12 mouse cellular contexts compared by ENCODE assay signal in the genomic region with DNA sequence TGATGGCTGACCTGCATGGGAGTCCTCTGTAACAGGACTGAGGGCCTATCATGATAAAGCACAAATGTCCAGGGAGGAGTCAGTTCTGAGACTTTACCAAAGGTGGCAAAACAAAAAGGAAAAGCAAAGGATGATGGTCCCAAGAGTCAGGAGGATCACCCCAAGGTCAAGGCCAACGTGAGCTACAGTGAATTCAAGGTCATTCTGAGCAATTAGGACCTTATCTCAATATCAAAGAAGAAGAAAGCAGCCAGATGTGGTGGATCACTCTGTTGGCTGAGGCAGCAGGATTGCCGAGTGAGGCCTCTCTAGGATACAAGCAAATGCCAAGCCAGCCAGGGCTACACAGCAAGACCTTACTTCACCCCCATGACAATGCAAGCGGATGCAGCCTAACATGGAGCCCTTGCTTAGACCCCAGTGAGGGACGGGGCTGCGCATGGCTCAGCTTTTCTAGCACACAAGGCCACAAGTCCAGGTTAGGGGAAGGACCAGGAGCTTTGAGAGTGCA. TPM values are rescaled to one million over a fixed set of nuclear protein-coding genes. Genes with fewer than 3 reads are reported as not detected.
A peak's percentile ranks its signal among the peaks of the same experiment; 100 is the strongest.
DNase-seq lines count a peak whose midpoint lies in the region; ATAC-seq and TF ChIP-seq lines count a peak whose summit lies in the region.
"Had no signal": no experiment of that assay in that cellular context is flagged by ENCODE, and none has a peak within 500 bp of the region (broad histone marks: within the 10 kb centered on the region; RNA-seq: fewer than 3 reads in every experiment).

No protein-coding gene starts in this region.

- H3K4me1 ChIP-seq in kidney, embryonic 14.5 days (ENCODE audit: control insufficient read depth, insufficient read depth, low read length): peaks cover 56% of the 10 kb centered on the region
- H3K4me1 ChIP-seq in E14TG2a.4 (replicated peaks; ENCODE audit: low read depth, low read length): peaks cover 99% of the 10 kb centered on the region
- peaks cover 75% of the 10 kb centered on the region for H3K4me1 ChIP-seq in intestine, embryonic 16.5 days (ENCODE audit: control insufficient read depth, insufficient read depth, low read length)

- H3K27me3 ChIP-seq in kidney, embryonic 14.5 days (ENCODE audit: control insufficient read depth, insufficient read depth, low read length): no peaks in the 10 kb centered on the region
- no peaks in the 10 kb centered on the region for H3K27me3 ChIP-seq in E14TG2a.4 (ENCODE audit: insufficient read depth, low read length)
- H3K27me3 ChIP-seq in intestine, embryonic 16.5 days (replicated peaks; ENCODE audit: control insufficient read depth, insufficient read depth, low read length): no peaks in the 10 kb centered on the region

- H3K4me2 ChIP-seq in kidney, embryonic 14.5 days (replicated peaks; ENCODE audit: low read depth, low read length): no peak overlapping the region
- H3K4me2 ChIP-seq in intestine, embryonic 16.5 days (ENCODE audit: low read depth, low read length): no peak overlapping the region

- H3K9ac ChIP-seq in kidney, embryonic 14.5 days (ENCODE audit: low read depth, low read length): 0 out of 2 replicates have a peak overlapping the region, but pooled peaks have one; percentile 18
- no peak overlapping the region; the same call in 1 of the 2 replicates for H3K9ac ChIP-seq in intestine, embryonic 16.5 days (ENCODE audit: low read depth, low read length)

- H3K36me3 ChIP-seq in kidney, embryonic 14.5 days (ENCODE audit: control insufficient read depth, insufficient read depth, low read length): peaks cover 4% of the 10 kb centered on the region; the same call in 1 of the 2 replicates
- peaks cover 66% of the 10 kb centered on the region for H3K36me3 ChIP-seq in E14TG2a.4 (ENCODE audit: insufficient read depth, low read length)
- H3K36me3 ChIP-seq in intestine, embryonic 16.5 days (ENCODE audit: control insufficient read depth, insufficient read depth, low read length): no peaks in the 10 kb centered on the region

- 62% methylated on average over 5 of the region's 5 CpGs for WGBS in kidney, embryonic 14.5 days
- WGBS in intestine, embryonic 16.5 days: 61% methylated on average over 5 of the region's 5 CpGs

- H3K4me3 ChIP-seq in kidney, embryonic 14.5 days (ENCODE audit: low read length): no peak overlapping the region
- H3K4me3 ChIP-seq in E14TG2a.4 (replicated peaks; ENCODE audit: low read length): peak overlapping the region; percentile 58
- H3K4me3 ChIP-seq in intestine, embryonic 16.5 days (ENCODE audit: low read length): no peak overlapping the region

- no peak for ATAC-seq in kidney, embryonic 14.5 days (ENCODE audit: low FRiP score, low TSS enrichment)
- ATAC-seq in intestine, embryonic 16.5 days: no peak
- ATAC-seq in megakaryocyte, adult 5-6 weeks (ENCODE audit: poor library complexity, severe bottlenecking): no peak
- ATAC-seq: midbrain, embryonic 16.5 days had no signal

- no peak for TF ChIP-seq CTCF in E14TG2a.4 (conservative IDR thresholded peaks at IDR 0.05; ENCODE audit: low read length)

- no peak for DNase-seq in kidney, postnatal 10 days
- DNase-seq in ES-CJ7 (ENCODE audit: low read depth, low spot score): peak; percentile 96
- DNase-seq in B cell, adult 2 months: no peak

- peak overlapping the region; percentile 88 for H3K27ac ChIP-seq in kidney, embryonic 14.5 days (ENCODE audit: low read depth, low read length)
- H3K27ac ChIP-seq in intestine, embryonic 16.5 days (ENCODE audit: low read length): peak overlapping the region; percentile 79

- no peaks in the 10 kb centered on the region for H3K9me3 ChIP-seq in kidney, embryonic 14.5 days (ENCODE audit: control insufficient read depth, low read length)
- H3K9me3 ChIP-seq in E14TG2a.4 (ENCODE audit: low read length): no peaks in the 10 kb centered on the region
- no peaks in the 10 kb centered on the region for H3K9me3 ChIP-seq in intestine, embryonic 16.5 days (ENCODE audit: control insufficient read depth, low read length)

RNA-seq across cellular contexts. Expression of gene Samd4b, which starts 19.3 kb away (rescaled TPM):
- polyA plus RNA-seq in kidney, embryonic 14.5 days (2014; fragmentation: Nextera tagmentation; extraction: Ambion mirVana): 33.3 and 34.9 TPM in 2 replicates
- polyA plus RNA-seq in intestine, embryonic 16.5 days (2015; fragmentation: Nextera tagmentation; extraction: Ambion mirVana): 7.8 and 9.7 TPM in 2 replicates
- total RNA-seq in megakaryocyte, adult 5-6 weeks (2015): 30.2 and 35.4 TPM in 2 replicates
- total RNA-seq in megakaryocyte, adult 5-6 weeks (2017): 6.1 and 7.1 TPM in 2 replicates

RNA-seq across cellular contexts. Expression of gene Pak4, which starts 19.4 kb away (rescaled TPM):
- 48.3 and 60.7 TPM in 2 replicates for polyA plus RNA-seq in kidney, embryonic 14.5 days (2014; fragmentation: Nextera tagmentation; extraction: Ambion mirVana)
- 51.2 and 55.4 TPM in 2 replicates for polyA plus RNA-seq in intestine, embryonic 16.5 days (2015; fragmentation: Nextera tagmentation; extraction: Ambion mirVana)
- total RNA-seq in megakaryocyte, adult 5-6 weeks (2015): 10.0 and 12.8 TPM in 2 replicates
- total RNA-seq in megakaryocyte, adult 5-6 weeks (2017): 9.9 and 11.7 TPM in 2 replicates

RNA-seq across cellular contexts. Expression of gene Nccrp1, which starts 31.5 kb away (rescaled TPM):
- not detected in 2 replicates for polyA plus RNA-seq in kidney, embryonic 14.5 days (2014; fragmentation: Nextera tagmentation; extraction: Ambion mirVana)
- 0.09 and 0.20 TPM in 2 replicates for polyA plus RNA-seq in intestine, embryonic 16.5 days (2015; fragmentation: Nextera tagmentation; extraction: Ambion mirVana)
- 1.4 and 2.2 TPM in 2 replicates for total RNA-seq in megakaryocyte, adult 5-6 weeks (2015)
- total RNA-seq in megakaryocyte, adult 5-6 weeks (2017): 0.26 TPM in 1 of 2 replicates, not detected in the other
- polyA plus RNA-seq: heart, embryonic 16.5 days had no signal

RNA-seq across cellular contexts. Expression of gene Sycn, which starts 37.9 kb away (rescaled TPM):
- polyA plus RNA-seq in kidney, embryonic 14.5 days (2014; fragmentation: Nextera tagmentation; extraction: Ambion mirVana): not detected in 2 replicates
- polyA plus RNA-seq in intestine, embryonic 16.5 days (2015; fragmentation: Nextera tagmentation; extraction: Ambion mirVana): 94.3 and 150 TPM in 2 replicates
- not detected in 2 replicates for total RNA-seq in megakaryocyte, adult 5-6 weeks (2015)
- not detected in 2 replicates for total RNA-seq in megakaryocyte, adult 5-6 weeks (2017)
- total RNA-seq: layer of hippocampus, postnatal 25 days had no signal
- polyA plus RNA-seq: heart, embryonic 16.5 days; midbrain, embryonic 16.5 days; neural tube, embryonic 14.5 days; urinary bladder, adult 2 months had no signal

RNA-seq across cellular contexts. Expression of gene Acp7, which starts 52.5 kb away (rescaled TPM):
- not detected in 2 replicates for polyA plus RNA-seq in kidney, embryonic 14.5 days (2014; fragmentation: Nextera tagmentation; extraction: Ambion mirVana)
- polyA plus RNA-seq in intestine, embryonic 16.5 days (2015; fragmentation: Nextera tagmentation; extraction: Ambion mirVana): not detected in 2 replicates
- not detected in 2 replicates for total RNA-seq in megakaryocyte, adult 5-6 weeks (2015)
- not detected in 2 replicates for total RNA-seq in megakaryocyte, adult 5-6 weeks (2017)
- polyA plus RNA-seq: heart, embryonic 16.5 days; neural tube, embryonic 14.5 days; urinary bladder, adult 2 months had no signal
